Mouse (Mus musculus): ENCODE measurements around the gene Inip.

The Inip gene

DNA sequence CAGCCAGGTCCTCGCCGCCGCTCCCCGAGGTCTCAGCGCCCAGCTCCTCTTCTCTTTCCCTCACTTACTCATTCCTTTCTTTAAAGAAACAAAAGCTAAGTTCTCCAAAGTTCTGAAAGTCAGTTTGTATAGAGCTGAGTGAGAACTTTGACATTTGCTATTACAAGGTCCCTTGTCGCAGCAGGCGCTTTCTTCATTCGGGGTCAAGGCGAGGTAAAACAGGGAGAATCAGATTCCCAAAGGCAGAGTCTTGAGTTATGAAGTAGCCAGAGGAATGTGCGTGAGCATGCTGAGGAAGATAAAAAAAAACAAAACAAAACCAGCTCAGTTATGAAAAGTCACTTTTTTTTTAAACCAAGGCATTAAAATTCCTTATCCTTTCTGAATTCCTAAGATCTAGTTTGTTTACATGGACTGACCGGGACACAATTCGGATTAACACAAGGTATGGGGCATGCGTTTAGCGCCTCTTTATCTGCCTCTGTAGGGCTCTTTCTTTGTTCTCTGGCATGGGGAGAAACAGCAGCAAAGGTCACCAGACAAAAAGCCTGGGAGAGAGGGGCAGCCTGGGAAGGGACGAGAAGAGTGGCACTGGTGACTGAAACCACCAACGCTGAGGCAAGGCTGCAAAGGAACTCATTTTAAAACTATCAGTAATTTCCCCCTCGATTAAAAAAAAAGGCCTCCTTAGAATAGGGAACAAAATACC is 29.1 kb downstream of the Inip start:
- DNase-seq (ENCODE audit: low spot score): peak; percentile 48

DNA sequence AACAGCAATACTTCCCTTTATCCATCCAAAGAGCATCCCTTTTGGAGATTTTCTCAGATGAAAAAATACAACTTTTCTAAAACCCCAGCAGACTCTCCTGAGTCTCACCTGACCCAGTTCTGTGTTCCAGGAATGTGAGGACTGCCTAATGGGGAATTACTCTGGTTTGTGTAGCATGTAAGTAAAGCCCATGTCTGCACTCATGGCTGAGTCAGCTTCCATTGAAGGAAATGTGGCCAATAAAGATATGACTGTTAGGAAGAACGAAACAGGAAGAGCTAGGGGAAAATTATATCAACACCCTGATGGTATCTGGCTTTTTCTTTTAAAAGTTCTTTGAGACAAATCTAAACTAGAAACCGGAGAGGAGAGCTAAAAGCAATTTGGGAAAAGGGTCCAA is 33.7 kb downstream of the Inip start:
- DNase-seq (ENCODE audit: low spot score): no peak

DNA sequence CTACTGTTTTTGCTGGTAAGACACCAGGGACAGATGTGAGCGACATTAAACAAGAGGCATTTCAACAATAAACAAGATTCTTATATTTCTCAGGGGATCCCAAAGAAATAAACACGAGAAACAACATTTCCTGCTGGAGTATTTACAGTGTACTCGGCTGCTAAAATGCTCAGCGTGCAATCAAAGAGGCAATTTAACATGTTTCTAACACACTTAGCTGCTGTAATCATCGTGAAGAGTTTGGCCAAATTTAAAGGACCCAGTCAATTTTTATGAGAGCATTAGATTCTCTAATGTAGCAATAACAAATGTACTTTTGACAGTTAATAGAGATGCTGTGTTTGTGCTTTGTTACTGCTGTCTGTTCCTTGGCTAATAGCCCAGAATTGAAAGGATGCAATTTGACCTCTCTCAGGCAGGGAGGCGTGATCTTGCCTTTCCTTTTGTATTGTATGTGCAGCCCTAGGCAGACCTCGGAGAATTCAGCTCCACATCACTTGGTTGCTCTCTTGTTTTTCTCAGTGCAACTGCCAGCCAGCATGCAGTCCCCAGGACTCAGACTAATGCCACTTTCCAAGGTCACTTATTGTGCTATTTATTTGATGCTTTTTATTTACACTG is 35.9 kb downstream of the Inip start:
- DNase-seq (ENCODE audit: low spot score): peak; percentile 69

DNA sequence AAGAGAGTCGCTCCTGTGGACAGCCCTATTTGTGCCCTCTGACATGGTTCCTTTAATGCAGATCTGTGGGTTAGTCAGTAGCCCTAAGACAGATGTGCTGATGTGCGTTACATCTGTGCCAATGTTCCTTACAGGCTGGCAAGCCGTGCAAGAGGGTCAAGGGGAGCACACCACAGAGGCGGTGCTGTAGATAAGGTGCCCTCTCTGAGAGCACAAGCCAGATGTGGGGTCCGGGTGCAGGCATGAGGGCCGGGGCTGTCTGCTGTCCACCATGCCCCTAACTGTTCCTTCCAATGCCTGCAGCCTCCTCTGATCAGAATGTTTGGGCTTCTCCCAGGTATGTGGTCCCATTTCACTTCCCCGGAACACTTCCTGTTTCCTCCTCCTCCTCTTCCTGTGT is 36.4 kb downstream of the Inip start:
- no peak for DNase-seq (ENCODE audit: low spot score)

DNA sequence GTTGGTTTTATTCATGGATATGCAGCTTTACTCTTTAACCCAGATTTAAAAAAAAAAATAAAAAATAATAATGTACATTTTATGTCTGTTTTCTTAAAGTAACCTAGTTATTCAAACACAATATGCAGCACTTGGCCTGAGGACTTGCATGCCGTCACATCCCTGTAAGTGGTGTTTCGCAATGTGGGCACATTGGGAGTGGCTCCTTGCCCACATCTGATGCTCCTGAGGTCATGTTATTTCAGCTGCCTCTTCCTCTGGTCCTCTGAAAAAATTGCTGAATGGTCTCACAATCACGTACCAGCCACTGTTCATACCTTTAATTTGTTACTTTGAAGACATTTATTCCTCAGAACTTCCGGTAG is 40.0 kb downstream of the Inip start:
- no peak for DNase-seq (ENCODE audit: low spot score)

DNA sequence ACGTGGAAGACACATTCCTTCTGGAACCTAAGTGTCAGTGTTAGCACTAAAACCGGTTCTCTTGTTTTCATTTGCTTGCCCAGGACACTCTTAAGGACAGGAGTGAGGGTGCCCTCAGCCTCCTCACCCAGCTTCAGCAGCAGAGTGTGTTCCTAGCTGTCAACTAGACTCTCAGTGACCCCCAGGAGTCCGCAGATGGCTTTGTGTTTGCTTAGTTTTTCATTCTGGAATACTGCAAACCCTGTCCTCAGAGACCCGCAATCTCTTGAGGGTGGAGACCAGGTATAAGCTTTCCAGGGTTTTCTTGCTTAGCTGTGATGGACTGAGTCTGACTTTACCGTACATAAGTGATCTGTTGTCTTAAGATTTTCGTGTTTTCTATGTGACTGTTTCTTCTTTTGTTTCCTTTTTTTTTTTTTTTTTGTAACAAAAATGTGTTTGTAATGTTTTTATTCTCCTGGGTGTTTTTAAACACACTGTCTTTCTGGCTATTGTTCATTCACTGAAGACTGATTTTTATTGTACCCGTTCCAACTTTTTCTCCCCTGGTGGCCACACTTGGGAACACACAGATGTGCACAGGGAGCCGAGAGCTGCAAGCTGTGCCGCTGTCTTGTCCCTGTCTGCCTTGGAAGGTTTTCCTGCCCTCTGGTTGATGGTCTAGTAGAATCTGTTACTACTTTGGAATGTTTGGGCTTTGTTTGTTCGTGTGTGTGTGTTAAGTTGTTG is 40.6 kb downstream of the Inip start:
- DNase-seq (ENCODE audit: low spot score): peak; percentile 54

DNA sequence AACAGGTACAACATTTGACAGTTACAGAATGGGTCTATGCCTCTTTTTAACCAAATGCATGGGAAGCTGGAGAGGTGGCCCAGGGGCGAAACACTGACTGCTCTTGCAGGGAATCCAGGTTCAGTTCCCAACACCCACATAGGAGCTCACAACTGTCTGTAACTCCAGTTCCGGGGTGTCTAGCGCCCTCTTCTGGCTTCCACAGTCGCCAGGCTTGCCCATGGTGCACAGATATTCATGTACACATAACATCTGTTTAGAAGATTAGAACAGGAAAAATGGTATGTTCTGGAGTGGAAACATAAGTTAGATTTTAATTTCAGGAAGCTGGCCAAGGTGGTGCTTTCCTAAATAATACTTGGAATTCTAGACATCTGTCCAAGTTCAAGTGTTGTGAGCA is 41.4 kb downstream of the Inip start:
- DNase-seq (ENCODE audit: low spot score): no peak

DNA sequence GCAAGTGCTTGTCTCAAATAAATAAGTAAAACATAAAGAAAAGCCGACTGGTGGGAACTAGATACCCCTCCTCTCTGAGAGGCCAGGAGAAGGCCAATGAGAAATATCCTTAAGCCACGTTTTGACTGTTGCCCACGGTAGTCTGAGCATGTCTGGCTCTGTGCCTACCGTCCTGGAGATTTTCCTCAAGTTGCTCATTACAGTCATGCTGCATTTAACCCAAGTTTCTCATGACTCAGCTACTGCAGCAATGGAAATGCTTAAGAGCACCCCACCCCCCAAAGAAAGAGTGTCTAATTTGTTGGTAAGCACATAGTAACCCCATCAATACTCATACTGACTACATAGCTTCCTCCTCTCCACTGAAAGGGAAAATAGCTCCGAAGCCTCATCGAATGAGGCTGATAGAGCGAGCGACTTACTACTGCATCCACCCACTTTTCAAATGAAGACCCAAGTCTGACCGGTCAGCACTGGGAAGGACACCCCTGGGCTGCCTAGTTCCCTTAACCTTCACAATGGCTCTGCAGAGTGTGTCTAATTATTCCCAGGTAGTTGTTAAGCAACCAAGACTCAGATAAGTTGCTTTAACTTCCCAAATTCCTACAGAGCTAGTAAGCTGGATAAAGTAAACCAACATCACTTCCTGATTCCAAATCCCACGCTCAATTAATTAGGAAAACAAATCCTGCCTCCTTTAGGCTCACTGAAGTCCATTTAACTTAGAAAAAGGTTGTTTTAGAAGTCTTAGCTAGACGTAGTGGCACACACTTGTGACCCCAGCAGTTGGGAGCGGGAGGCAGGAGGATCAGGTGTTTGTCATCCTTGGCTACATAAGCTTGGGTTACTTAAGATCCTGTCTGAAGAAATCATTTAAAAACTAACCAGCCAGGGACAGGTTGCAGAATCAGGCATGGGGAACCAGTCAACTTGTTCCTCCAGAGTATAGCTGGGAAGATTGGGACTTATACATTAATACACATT is 43.6 kb downstream of the Inip start:
- DNase-seq (ENCODE audit: low spot score): no peak

DNA sequence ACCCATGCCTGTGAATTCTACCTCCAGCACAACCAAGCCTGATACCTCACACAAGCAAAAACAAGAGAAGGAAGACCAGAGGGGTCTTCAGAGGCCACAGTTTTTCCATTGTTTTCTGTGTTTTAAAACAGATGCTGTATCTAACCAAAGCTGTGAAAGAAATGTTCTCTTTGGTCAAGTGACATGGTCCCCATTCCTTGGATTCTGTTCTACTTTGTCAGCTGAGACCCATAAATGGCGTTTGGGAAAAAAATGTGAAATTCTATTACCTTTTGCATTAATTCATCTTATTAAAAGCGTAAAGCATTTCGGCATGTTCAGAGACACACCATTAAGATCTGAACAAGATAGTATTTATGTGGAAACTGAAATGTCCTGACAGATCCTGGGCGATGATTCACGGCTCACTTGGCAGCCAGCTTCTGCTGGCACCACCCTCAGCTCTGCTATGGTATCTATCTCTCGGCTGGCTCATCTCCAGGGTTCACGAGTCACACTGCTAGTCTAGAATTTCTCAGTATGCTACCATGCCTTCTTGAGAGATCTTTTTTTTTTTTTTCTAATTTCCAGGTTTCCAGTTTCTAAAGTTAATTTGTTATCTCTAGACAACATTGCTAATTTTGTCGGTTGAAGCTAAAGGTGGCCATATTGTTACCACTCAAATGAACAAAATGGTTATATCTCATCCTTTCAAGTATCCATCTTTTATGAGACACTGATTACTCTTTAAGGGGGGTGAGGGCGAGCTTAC is 44.9 kb downstream of the Inip start:
- DNase-seq (ENCODE audit: low spot score): no peak

DNA sequence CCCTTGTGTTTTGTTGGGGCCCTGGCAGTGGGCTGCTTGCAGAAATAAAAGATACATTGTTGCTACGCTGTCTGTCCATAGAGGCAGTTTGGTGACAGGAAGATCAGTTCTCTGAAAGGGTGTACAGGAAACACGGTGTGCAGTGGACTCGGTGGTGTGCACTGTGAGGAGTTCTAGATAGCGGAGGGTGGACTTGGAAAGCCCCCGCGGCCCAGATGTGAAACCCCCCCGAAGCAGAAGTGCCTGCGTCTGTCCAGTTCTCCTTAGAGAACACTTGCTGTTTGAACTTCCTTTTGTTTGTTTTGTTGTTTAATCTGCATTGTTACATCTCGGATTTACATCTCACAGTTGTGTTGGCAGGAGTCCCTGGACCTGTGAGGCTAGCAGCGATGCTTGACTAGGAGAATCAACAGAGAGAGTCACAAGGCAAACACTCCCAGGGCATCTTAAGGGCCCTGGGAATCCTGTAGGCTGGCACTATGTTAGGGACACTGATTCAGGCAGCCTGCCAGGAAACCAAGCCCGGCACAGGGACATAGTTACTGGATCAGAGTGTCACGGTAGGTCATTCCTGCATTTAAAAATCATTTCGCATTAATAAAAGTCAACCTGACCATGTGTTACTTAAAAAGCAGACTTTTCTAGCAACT is 47.8 kb downstream of the Inip start:
- DNase-seq (ENCODE audit: low spot score): no peak

DNA sequence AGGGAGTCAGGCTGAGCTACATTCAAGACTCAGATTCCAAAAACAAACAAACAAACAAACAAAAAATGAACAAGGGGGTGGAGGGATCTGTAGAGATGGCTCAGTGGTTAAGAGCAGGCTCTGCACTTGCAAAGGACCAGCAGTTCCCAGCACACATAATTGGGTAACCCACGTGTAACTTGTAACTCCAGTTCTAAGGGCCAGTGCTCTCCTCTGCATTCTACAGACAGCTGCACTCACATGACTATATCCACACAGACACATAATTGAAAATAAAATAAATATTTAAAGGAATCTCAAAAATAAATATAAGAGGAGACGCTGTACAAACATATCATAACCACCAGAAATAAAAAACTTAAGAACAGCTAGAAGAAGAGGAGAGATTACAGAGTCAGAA is 61.5 kb downstream of the Inip start:
- no peak for DNase-seq (ENCODE audit: low spot score)

DNA sequence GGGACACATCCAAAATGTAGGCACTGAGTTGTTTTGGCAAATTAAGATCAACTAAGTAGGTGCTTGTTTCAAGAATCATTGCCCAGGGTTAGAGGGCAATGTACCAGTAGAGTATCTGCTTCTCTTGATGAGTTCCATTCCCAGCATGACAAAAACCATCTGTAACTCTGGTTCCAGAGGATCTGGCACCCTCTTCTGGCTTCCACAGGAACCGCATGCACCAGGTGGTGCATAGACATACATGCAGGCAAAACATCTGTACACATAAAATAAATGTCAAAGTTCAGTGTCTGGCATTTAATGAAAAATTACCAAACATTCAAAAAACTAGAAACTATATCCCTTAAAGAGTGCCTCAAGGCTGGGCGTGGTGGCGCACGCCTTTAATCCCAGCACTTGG is 62.1 kb downstream of the Inip start:
- no peak for DNase-seq (ENCODE audit: low spot score)

DNA sequence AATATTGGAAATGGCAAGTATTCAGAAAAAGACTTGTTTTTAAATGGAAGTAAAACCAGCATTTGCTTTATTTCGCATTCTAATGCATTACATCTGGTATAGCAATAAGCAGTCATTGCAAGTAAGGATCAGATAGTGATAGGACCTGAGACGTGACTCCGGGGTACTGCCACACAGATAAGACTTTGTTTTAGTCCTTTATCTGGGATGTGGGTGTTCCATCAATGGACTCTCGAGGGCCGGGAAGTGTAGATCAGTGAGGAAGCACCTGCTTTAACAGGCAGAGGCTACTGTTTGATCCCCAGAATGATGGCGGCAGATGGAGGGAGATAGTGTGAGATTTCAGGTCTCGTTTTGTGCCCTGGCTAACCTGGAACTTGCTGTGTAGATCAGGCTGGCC is 69.8 kb downstream of the Inip start:
- no peak for DNase-seq (ENCODE audit: low spot score)

DNA sequence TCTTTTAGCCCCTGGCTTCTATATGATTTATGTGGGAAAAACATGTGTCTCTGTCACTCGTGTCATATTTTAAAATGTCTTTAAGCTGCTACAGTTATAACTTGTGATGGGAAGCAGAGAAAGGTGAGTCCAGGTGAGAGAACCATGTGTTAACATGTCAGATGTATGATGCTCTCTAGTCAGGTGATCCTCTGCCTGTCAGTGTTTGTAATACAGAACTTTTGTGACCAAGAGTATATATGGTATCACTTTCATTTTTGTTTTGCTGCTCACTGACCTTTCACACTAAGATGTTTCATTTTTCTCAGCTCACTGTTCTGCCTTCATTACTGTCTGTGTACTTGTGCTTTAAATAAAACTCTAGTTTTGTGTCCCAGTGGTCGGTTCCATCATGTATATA is 72.5 kb downstream of the Inip start:
- DNase-seq (ENCODE audit: low spot score): no peak

DNA sequence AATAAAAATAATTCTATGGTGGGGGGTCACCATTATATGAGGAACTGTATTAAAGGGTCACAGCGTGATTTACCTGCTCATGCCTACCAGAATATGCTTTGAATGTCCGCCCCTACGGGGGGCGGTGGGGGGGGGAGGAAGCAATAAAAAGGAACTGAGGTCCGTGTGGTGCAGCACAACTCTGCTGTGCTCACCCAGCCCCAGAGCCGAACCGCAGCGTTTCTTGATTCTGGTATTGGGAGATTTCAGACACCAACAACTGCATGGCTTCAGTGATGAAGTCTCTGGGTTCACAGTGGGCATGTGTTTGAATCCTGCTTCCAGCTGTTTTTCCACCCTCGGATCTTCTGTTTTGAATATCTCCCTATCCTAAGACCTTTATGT is 73.5 kb downstream of the Inip start:
- DNase-seq (ENCODE audit: low spot score): no peak

DNA sequence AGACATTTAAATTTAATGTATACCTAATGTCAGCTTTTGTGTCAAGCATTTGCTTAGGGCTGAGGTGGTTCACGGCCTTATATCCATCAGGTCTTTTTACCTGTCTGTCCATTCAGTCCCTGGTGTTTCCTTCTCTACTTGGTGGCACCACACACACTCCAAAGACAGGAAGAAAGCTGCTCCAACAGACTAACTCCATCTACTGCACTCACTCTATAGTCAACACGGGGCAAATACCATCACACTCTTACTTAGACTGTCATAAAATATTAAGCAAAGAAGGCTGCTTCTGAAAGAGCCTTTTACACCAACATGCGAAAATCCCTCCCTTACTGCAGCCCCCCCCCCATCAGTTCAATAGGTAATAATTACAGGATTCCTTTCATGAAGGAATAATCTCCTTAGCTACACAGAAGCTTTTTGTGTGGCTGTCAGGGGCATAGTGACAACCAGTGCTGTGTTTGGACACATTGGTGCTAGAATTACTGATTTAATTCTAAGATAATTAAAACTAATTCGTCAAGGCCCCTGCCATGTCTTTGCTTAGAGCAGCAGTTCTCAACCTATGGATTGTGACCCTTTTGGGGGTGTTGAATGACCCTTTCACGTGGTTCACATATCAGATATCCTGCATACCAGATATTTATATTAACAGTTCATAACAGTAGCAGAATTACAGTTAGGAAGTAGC is 74.1 kb downstream of the Inip start:
- DNase-seq (ENCODE audit: low spot score): no peak

DNA sequence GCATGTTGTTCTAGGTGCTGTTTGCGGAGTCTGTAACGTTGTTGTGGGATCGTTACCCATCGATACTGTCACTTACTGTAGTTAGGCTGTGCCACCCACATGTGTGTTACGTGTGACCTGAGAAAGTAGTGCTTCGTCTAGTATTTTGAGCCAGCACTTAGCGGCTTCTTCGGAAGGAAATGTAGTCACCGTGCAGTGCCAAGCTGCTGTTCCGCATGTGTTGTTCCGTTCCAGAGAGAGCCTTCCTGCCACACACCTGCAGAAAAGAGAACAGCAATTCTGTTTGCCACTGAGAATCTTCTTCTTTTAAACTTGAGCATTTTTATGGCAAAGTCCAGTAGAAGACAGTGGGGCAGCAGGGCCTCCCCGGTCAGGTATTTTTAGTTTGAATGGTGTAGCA is 74.9 kb downstream of the Inip start:
- DNase-seq (ENCODE audit: low spot score): no peak

DNA sequence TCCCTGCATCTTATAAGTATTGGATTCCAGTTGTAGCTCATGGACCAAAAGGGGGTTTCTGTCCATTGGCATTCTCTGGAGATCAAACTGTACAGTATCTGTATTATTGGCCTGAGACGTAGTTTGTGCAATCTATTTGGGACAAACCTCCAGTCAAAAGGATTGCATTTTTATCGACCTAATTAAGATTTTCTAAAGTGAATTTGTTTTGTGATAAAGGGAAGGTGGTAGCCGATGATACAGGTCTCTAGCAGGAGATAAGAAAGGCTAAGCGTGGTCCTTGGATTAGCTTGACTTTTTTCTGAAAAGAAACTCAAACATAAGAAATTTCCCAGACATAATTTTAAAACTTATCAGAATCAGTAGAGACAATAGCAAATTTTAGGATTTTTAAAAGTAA is 75.8 kb downstream of the Inip start:
- DNase-seq (ENCODE audit: low spot score): no peak

DNA sequence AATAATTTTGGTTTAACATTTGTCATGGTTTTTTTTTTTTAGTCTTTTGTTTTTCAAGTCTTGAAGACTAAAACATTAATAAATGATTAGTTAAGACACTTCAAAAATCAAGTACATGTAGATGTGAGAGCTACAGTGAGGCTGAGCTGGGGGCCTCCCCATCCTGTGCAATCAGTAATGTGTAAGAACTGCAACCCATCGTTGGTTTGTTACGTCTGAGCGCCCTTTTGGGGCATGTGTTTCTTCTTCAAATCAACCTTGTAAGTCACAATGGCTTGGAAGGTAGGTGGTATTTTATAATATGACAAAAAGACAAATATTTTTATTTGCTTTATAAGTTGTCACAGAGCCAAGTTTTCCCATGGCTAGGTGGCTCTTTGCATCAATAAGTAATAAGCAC is 79.6 kb downstream of the Inip start:
- DNase-seq (ENCODE audit: low spot score): no peak
